In the genomic region with DNA sequence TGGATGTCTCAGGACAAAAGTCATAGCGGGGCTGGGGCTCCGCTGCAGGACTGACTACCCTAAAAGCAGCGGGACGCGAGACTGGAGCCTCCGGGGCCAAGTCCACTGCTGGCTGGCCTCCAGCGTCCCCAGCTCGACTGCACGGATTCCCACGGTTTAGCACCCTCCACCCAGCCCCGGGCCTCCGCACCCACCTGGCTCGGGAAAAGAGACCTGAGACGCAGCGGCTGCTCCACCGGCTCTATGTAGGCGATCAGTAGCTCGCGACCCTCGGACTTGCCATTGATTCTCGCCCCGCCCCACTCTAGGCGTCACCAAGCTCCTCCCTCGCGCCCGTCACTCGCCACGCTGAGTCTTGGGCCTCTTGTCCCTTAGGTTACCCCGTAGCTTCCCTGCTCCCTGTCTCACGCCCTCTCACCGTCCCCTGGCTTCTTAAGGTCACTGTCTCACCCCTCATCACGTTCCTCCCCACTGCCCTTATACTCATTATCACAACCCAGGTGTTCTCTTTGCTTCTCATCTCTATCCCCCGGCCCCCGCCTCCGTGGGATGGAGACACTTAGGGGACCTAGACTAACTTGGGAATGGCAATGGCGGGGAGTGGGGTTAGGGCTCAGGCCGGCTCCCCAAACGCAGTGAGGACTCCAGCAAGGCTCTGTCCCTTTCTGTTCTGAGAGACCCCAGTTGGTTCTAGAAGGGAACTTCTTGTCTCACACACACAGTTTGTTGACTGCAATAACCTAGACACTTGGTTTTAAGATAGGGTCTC, we compare ENCODE assay signal across 8 mouse cellular contexts. TPM values are rescaled to one million over a fixed set of nuclear protein-coding genes. Genes with fewer than 3 reads are reported as not detected.
DNase-seq lines count a peak whose midpoint lies in the region; ATAC-seq and TF ChIP-seq lines count a peak whose summit lies in the region.

No protein-coding gene starts in this region.

- TF ChIP-seq CTCF in G1E (IDR thresholded peaks at IDR 0.05; ENCODE audit: low read depth, low read length) = no peak
- TF ChIP-seq CTCF in layer of hippocampus, adult 2 months (conservative IDR thresholded peaks at IDR 0.05) = no peak
- no peak for TF ChIP-seq CTCF in lung, adult 2 months (IDR thresholded peaks at IDR 0.05; ENCODE audit: insufficient read depth, low read length)

- peak; percentile 99 for DNase-seq in G1E (ENCODE audit: low spot score)
- peak; percentile 92 for DNase-seq in cerebellum, adult 11-12 months
- peak; percentile 81 for DNase-seq in heart, postnatal 25 days (ENCODE audit: low spot score)
- DNase-seq in layer of hippocampus, adult 2 months (ENCODE audit: low spot score in 2 of 2) = peak; percentile 88 to 92
- DNase-seq in lung, adult 2 months = peak; percentile 92
- DNase-seq in testis, postnatal 10 days (ENCODE audit: low spot score) = peak; percentile 93

- peak overlapping the region; percentile 90 for H3K9ac ChIP-seq in forebrain, embryonic 15.5 days (replicated peaks)
- H3K9ac ChIP-seq in neural tube, embryonic 15.5 days (replicated peaks) = peak overlapping the region; percentile 77

- H3K27ac ChIP-seq in forebrain, embryonic 15.5 days (replicated peaks) = peak overlapping the region; percentile 50
- peak overlapping the region; percentile 92 for H3K27ac ChIP-seq in layer of hippocampus, adult 2 months
- H3K27ac ChIP-seq in neural tube, embryonic 15.5 days (replicated peaks) = peak overlapping the region; percentile 78

- H3K27me3 ChIP-seq in G1E (ENCODE audit: insufficient read depth, low read length) = no peaks in the 10 kb centered on the region
- H3K27me3 ChIP-seq in forebrain, embryonic 15.5 days = no peaks in the 10 kb centered on the region
- no peaks in the 10 kb centered on the region for H3K27me3 ChIP-seq in neural tube, embryonic 15.5 days (replicated peaks)

- peaks cover 46% of the 10 kb centered on the region for H3K4me1 ChIP-seq in G1E (ENCODE audit: insufficient read depth, low read depth, low read length)
- peaks cover 8% of the 10 kb centered on the region; the same call in 1 of the 2 replicates for H3K4me1 ChIP-seq in forebrain, embryonic 15.5 days
- peaks cover 8% of the 10 kb centered on the region for H3K4me1 ChIP-seq in lung, adult 2 months (ENCODE audit: control insufficient read depth, insufficient read depth, low read length)
- peaks cover 13% of the 10 kb centered on the region for H3K4me1 ChIP-seq in neural tube, embryonic 15.5 days

- peak overlapping the region; percentile 76 for H3K4me3 ChIP-seq in G1E (ENCODE audit: low read depth, low read length)
- peak overlapping the region; percentile 95 for H3K4me3 ChIP-seq in forebrain, embryonic 15.5 days
- H3K4me3 ChIP-seq in layer of hippocampus, adult 2 months = peak overlapping the region; percentile 90
- peak overlapping the region; percentile 99 for H3K4me3 ChIP-seq in lung, adult 2 months (replicated peaks; ENCODE audit: extremely low read depth, low read depth, low read length)
- H3K4me3 ChIP-seq in neural tube, embryonic 15.5 days (replicated peaks) = peak overlapping the region; percentile 77

- H3K36me3 ChIP-seq in G1E (replicated peaks) = peaks cover 30% of the 10 kb centered on the region
- peaks cover 14% of the 10 kb centered on the region; the same call in 1 of the 2 replicates for H3K36me3 ChIP-seq in forebrain, embryonic 15.5 days
- H3K36me3 ChIP-seq in neural tube, embryonic 15.5 days = peaks cover 25% of the 10 kb centered on the region

- no peaks in the 10 kb centered on the region for H3K9me3 ChIP-seq in G1E (replicated peaks)
- H3K9me3 ChIP-seq in forebrain, embryonic 15.5 days = no peaks in the 10 kb centered on the region
- no peaks in the 10 kb centered on the region for H3K9me3 ChIP-seq in neural tube, embryonic 15.5 days (replicated peaks)

- peak; percentile 76; the same call in 1 of the 2 replicates for TF ChIP-seq POLR2A in lung, adult 2 months (IDR thresholded peaks at IDR 0.05; ENCODE audit: borderline replicate concordance, extremely low read depth, low read depth, low read length)

- WGBS in forebrain, embryonic 15.5 days = under 1% methylated on average over 38 of the region's 38 CpGs
- WGBS in lung, adult 2 months = 1% methylated on average over 38 of the region's 38 CpGs
- 2% methylated on average over 38 of the region's 38 CpGs for WGBS in neural tube, embryonic 15.5 days

- peak overlapping the region; percentile 73 for H3K4me2 ChIP-seq in forebrain, embryonic 15.5 days (replicated peaks)
- peak overlapping the region; percentile 78 for H3K4me2 ChIP-seq in neural tube, embryonic 15.5 days

- intact Hi-C loops in heart, postnatal 25 days (cut with DNase I) = loop anchor here (2.0 to 10.0 kb wide), 2 partner anchors 23 to 147 kb away; a partner anchor contains a TSS

- peak; percentile 99 for ATAC-seq in G1E (ENCODE audit: extremely low read depth, insufficient number of reproducible peaks, low FRiP score, poor library complexity, severe bottlenecking)
- ATAC-seq in forebrain, embryonic 15.5 days (replicated peaks) = peak; percentile 97
- peak; percentile 96 for ATAC-seq in neural tube, embryonic 15.5 days (ENCODE audit: low FRiP score)

RNA-seq across cellular contexts. Expression of a gene that starts 1.1 kb away (rescaled TPM):
- total RNA-seq in G1E (2014; fragmentation: Nextera tagmentation) (1.8 and 2.3 TPM in 2 replicates), G1E (2017) (1.3 and 1.7 TPM in 2 replicates)
- 1.7 and 3.0 TPM in 2 replicates for polyA plus RNA-seq in G1E (2012)
- 10.8 TPM in 2 replicates for polyA plus RNA-seq in forebrain, embryonic 15.5 days (2015; fragmentation: Nextera tagmentation; extraction: Ambion mirVana)
- 1 to 10 TPM; 6.0 to 6.5 TPM for total RNA-seq in heart, postnatal 25 days (2021)
- 10 to 100 TPM in 1 of 2 experiments, 1 to 10 TPM in 1; 7.9 to 11.1 TPM for total RNA-seq in layer of hippocampus, adult 2 months (2021)
- polyA plus RNA-seq in lung, adult 2 months (2012; rRNA removed) = 10.0 and 14.1 TPM in 2 replicates
- polyA plus RNA-seq in neural tube, embryonic 15.5 days (2015; fragmentation: Nextera tagmentation; extraction: Ambion mirVana) = 12.6 and 13.4 TPM in 2 replicates

RNA-seq across cellular contexts. Expression of a gene that starts 17.6 kb away (rescaled TPM):
- 81.6 and 123 TPM in 2 replicates for total RNA-seq in G1E (2014; fragmentation: Nextera tagmentation)
- 49.4 and 53.1 TPM in 2 replicates for total RNA-seq in G1E (2017)
- 196 and 200 TPM in 2 replicates for polyA plus RNA-seq in G1E (2012)
- polyA plus RNA-seq in forebrain, embryonic 15.5 days (2015; fragmentation: Nextera tagmentation; extraction: Ambion mirVana) = 63.3 and 64.3 TPM in 2 replicates
- total RNA-seq in heart, postnatal 25 days (2021) = 10 to 100 TPM; 60.2 to 63.3 TPM
- 10 to 100 TPM; 24.6 to 31.5 TPM for total RNA-seq in layer of hippocampus, adult 2 months (2021)
- 139 and 141 TPM in 2 replicates for polyA plus RNA-seq in lung, adult 2 months (2012; rRNA removed)
- polyA plus RNA-seq in neural tube, embryonic 15.5 days (2015; fragmentation: Nextera tagmentation; extraction: Ambion mirVana) = 69.2 and 74.9 TPM in 2 replicates

RNA-seq across cellular contexts. Expression of a gene that starts 22.3 kb away (rescaled TPM):
- total RNA-seq in G1E (2014; fragmentation: Nextera tagmentation) (0.53 TPM in 1 of 2 replicates, not detected in the other), G1E (2017) (0.06 and 0.11 TPM in 2 replicates)
- polyA plus RNA-seq in G1E (2012) = 0.09 TPM in 1 of 2 replicates, not detected in the other
- 0.78 and 0.85 TPM in 2 replicates for polyA plus RNA-seq in forebrain, embryonic 15.5 days (2015; fragmentation: Nextera tagmentation; extraction: Ambion mirVana)
- not detected for total RNA-seq in heart, postnatal 25 days (2021)
- under 1 TPM; 0.64 to 0.69 TPM for total RNA-seq in layer of hippocampus, adult 2 months (2021)
- polyA plus RNA-seq in lung, adult 2 months (2012; rRNA removed) = 26.0 and 31.0 TPM in 2 replicates
- 0.67 and 5.3 TPM in 2 replicates for polyA plus RNA-seq in neural tube, embryonic 15.5 days (2015; fragmentation: Nextera tagmentation; extraction: Ambion mirVana)

RNA-seq across cellular contexts. Expression of a gene that starts 22.7 kb away (rescaled TPM):
- total RNA-seq in G1E (2014; fragmentation: Nextera tagmentation) = 32.5 and 36.3 TPM in 2 replicates
- 71.7 and 73.9 TPM in 2 replicates for total RNA-seq in G1E (2017)
- polyA plus RNA-seq in G1E (2012) = 37.2 and 40.9 TPM in 2 replicates
- polyA plus RNA-seq in forebrain, embryonic 15.5 days (2015; fragmentation: Nextera tagmentation; extraction: Ambion mirVana) = 83.9 and 88.4 TPM in 2 replicates
- total RNA-seq in heart, postnatal 25 days (2021) = 10 to 100 TPM; 17.3 to 18.4 TPM
- total RNA-seq in layer of hippocampus, adult 2 months (2021) = 10 to 100 TPM; 28.0 to 28.5 TPM
- polyA plus RNA-seq in lung, adult 2 months (2012; rRNA removed) = 8.9 and 16.1 TPM in 2 replicates
- 52.0 and 60.9 TPM in 2 replicates for polyA plus RNA-seq in neural tube, embryonic 15.5 days (2015; fragmentation: Nextera tagmentation; extraction: Ambion mirVana)

RNA-seq across cellular contexts. Expression of a gene that starts 23.0 kb away (rescaled TPM):
- 0.53 TPM in 1 of 2 replicates, not detected in the other for total RNA-seq in G1E (2014; fragmentation: Nextera tagmentation)
- 0.27 and 0.29 TPM in 2 replicates for total RNA-seq in G1E (2017)
- polyA plus RNA-seq in G1E (2012) = 0.05 TPM in 1 of 2 replicates, not detected in the other
- polyA plus RNA-seq in forebrain, embryonic 15.5 days (2015; fragmentation: Nextera tagmentation; extraction: Ambion mirVana) = 0.60 and 0.79 TPM in 2 replicates
- under 1 TPM; 0.18 to 0.22 TPM for total RNA-seq in heart, postnatal 25 days (2021)
- total RNA-seq in layer of hippocampus, adult 2 months (2021) = under 1 TPM in 1 of 2 experiments, not detected in 1; 0.44 TPM
- polyA plus RNA-seq in lung, adult 2 months (2012; rRNA removed) = 0.08 and 0.15 TPM in 2 replicates
- polyA plus RNA-seq in neural tube, embryonic 15.5 days (2015; fragmentation: Nextera tagmentation; extraction: Ambion mirVana) = 0.40 and 0.55 TPM in 2 replicates

Comparison
In these comparisons a context has a peak if more than half of its experiments do, and no peak if none do; other contexts are left out.
1. Peak in every context shown above with its lines: DNase-seq, ATAC-seq, H3K4me3 ChIP-seq and H3K27ac ChIP-seq.